Mouse (Mus musculus): ENCODE results near the gene Ston2. TPM values are rescaled to one million over a fixed set of nuclear protein-coding genes. Genes with fewer than 3 reads are reported as not detected.
"Not testable (repeated sequence)": the region's sequence is repeated elsewhere in the genome, so short reads cannot be mapped to it uniquely, and the experiment has no call there.

Ston2 gene
- polyA plus RNA-seq, 1 experiment from 2014 or later: 6.7 TPM

GRCm38 (mm10) chr12:91799821-91800335 is 11.7 kb upstream of the Ston2 start:
- no peaks in the 10 kb centered on the region for H3K27me3 ChIP-seq (ENCODE audit: control insufficient read depth, insufficient read depth, low read length)
- no peak overlapping the region for H3K4me2 ChIP-seq
- H3K27ac ChIP-seq (ENCODE audit: low read depth, low read length): no peak overlapping the region
- H3K4me3 ChIP-seq (ENCODE audit: low read depth, low read length): no peak overlapping the region
- H3K9ac ChIP-seq (ENCODE audit: low read depth, low read length): no peak overlapping the region
- WGBS (ENCODE audit: insufficient replicate concordance): 63% methylated on average over 12 of the region's 12 CpGs
- H3K36me3 ChIP-seq (ENCODE audit: control insufficient read depth, insufficient read depth, low read length): no peaks in the 10 kb centered on the region
- no peaks in the 10 kb centered on the region for H3K9me3 ChIP-seq (replicated peaks; ENCODE audit: control insufficient read depth, low read length)
- ATAC-seq (replicated peaks; ENCODE audit: insufficient number of reproducible peaks, low FRiP score, low TSS enrichment): no peak
- no peaks in the 10 kb centered on the region for H3K4me1 ChIP-seq (ENCODE audit: control insufficient read depth, insufficient read depth, low read length)

DNA sequence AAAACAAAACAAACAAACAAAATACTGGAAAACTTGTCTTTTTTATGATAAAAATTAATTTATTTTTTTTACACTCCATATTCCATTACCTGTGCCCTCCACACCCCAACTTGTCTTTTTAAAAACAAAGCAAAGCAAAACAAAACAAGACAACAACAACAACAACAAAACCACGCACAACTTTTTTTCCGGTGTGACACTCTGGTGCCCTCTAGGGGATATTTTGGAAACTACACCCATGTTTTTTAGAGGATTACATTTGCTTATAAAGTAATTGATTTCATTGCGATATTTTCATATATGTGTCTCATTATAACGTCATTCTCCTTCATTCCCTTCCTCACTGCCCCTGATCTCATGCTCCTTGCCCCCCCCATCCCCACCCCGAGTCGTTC is 11.2 kb upstream of the Ston2 start:
- H3K36me3 ChIP-seq (ENCODE audit: control insufficient read depth, insufficient read depth, low read length): no peaks in the 10 kb centered on the region
- H3K27ac ChIP-seq (ENCODE audit: low read depth, low read length): no peak overlapping the region
- 19% methylated on average over 6 of the region's 6 CpGs for WGBS (ENCODE audit: insufficient replicate concordance)
- H3K4me3 ChIP-seq (ENCODE audit: low read depth, low read length): no peak overlapping the region
- H3K27me3 ChIP-seq (ENCODE audit: control insufficient read depth, insufficient read depth, low read length): no peaks in the 10 kb centered on the region
- H3K9me3 ChIP-seq (replicated peaks; ENCODE audit: control insufficient read depth, low read length): no peaks in the 10 kb centered on the region
- H3K4me2 ChIP-seq: no peak overlapping the region
- ATAC-seq (replicated peaks; ENCODE audit: insufficient number of reproducible peaks, low FRiP score, low TSS enrichment): no peak
- H3K4me1 ChIP-seq (ENCODE audit: control insufficient read depth, insufficient read depth, low read length): no peaks in the 10 kb centered on the region
- no peak overlapping the region for H3K9ac ChIP-seq (ENCODE audit: low read depth, low read length)

DNA sequence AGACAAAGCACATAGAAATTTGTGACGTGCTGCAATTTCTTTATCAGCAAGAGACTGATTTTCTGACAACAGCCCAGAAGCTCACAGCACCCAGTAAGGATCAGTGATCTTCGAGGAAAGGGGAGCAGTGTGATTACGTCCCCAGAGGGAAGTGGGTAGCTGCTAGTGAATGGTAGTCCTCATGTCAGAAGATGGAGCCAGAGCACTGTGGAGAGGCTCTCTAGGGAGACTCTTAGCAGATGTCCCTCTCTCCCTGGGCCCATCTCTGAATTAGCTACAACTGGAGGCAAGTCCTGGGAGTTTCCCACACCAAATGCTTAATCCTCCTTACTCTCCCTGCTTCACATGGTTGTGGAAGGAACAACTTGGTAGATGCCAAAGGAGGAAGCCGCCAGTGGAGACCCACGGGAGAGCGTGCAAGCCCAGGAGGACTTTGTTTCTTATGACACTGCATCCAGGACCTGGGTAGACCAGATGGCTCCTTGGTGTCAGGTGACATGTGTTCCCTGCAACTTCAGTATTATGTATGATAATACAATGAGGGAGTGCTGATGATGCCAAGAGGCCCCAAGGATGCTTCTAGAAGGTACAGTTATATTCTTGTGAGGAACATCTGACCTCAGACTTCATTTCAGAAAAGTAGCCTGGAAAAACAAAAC is 10.7 kb upstream of the Ston2 start:
- Histone ChIP-seq H3K9ac (ENCODE audit: low read depth, low read length) (no peak overlapping the region), H3K4me1 (ENCODE audit: control insufficient read depth, insufficient read depth, low read length) (no peaks in the 10 kb centered on the region), H3K4me2 (no peak overlapping the region), H3K27me3 (ENCODE audit: control insufficient read depth, insufficient read depth, low read length) (no peaks in the 10 kb centered on the region), H3K27ac (ENCODE audit: low read depth, low read length) (no peak overlapping the region), H3K36me3 (ENCODE audit: control insufficient read depth, insufficient read depth, low read length) (no peaks in the 10 kb centered on the region), H3K9me3 (replicated peaks; ENCODE audit: control insufficient read depth, low read length) (no peaks in the 10 kb centered on the region), H3K4me3 (ENCODE audit: low read depth, low read length) (no peak overlapping the region)
- 69% methylated on average over 6 of the region's 6 CpGs for WGBS (ENCODE audit: insufficient replicate concordance)
- no peak for ATAC-seq (replicated peaks; ENCODE audit: insufficient number of reproducible peaks, low FRiP score, low TSS enrichment)

GRCm38 (mm10) chr12:91796774-91797173 is 8.6 kb upstream of the Ston2 start:
- H3K27ac ChIP-seq (ENCODE audit: low read depth, low read length): no peak overlapping the region
- no peak for ATAC-seq (replicated peaks; ENCODE audit: insufficient number of reproducible peaks, low FRiP score, low TSS enrichment)
- no peaks in the 10 kb centered on the region for H3K9me3 ChIP-seq (replicated peaks; ENCODE audit: control insufficient read depth, low read length)
- no peaks in the 10 kb centered on the region for H3K27me3 ChIP-seq (ENCODE audit: control insufficient read depth, insufficient read depth, low read length)
- no peak overlapping the region for H3K4me2 ChIP-seq
- no peaks in the 10 kb centered on the region for H3K36me3 ChIP-seq (ENCODE audit: control insufficient read depth, insufficient read depth, low read length)
- WGBS (ENCODE audit: insufficient replicate concordance): 80% methylated on average over 4 of the region's 4 CpGs
- H3K9ac ChIP-seq (ENCODE audit: low read depth, low read length): no peak overlapping the region
- no peaks in the 10 kb centered on the region; the same call in 1 of the 2 replicates for H3K4me1 ChIP-seq (ENCODE audit: control insufficient read depth, insufficient read depth, low read length)
- H3K4me3 ChIP-seq (ENCODE audit: low read depth, low read length): no peak overlapping the region

DNA sequence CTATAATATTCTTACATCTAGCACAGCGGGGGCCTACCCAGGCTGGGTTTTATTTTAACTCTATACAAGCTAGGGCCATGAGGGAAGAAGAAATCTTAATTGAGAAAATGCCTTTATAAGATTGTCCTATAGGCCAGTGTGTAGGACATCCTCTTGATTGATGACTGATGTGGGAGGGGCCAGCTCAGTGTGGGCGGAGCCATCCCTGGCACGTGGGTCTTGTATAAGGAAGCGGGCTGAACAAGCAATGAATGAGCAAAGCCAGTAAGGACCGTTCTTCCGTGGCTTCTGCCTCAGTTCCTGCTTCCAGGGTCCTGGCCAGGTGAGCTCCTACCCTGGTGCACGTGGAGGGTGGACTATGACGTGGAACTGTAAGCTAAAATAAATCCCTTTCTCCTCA is 5.1 kb upstream of the Ston2 start:
- 72% methylated on average over 8 of the region's 8 CpGs for WGBS (ENCODE audit: insufficient replicate concordance)
- Histone ChIP-seq H3K4me1 (ENCODE audit: control insufficient read depth, insufficient read depth, low read length) (no peaks in the 10 kb centered on the region; the same call in 1 of the 2 replicates), H3K4me3 (ENCODE audit: low read depth, low read length) (no peak overlapping the region), H3K9me3 (replicated peaks; ENCODE audit: control insufficient read depth, low read length) (no peaks in the 10 kb centered on the region), H3K36me3 (ENCODE audit: control insufficient read depth, insufficient read depth, low read length) (no peaks in the 10 kb centered on the region), H3K4me2 (no peak overlapping the region), H3K9ac (ENCODE audit: low read depth, low read length) (no peak overlapping the region), H3K27me3 (ENCODE audit: control insufficient read depth, insufficient read depth, low read length) (no peaks in the 10 kb centered on the region), H3K27ac (ENCODE audit: low read depth, low read length) (no peak overlapping the region)
- ATAC-seq (replicated peaks; ENCODE audit: insufficient number of reproducible peaks, low FRiP score, low TSS enrichment): no peak

GRCm38 (mm10) chr12:91791822-91792221 is 3.6 kb upstream of the Ston2 start:
- no peak overlapping the region for H3K4me3 ChIP-seq (ENCODE audit: low read depth, low read length)
- no peak overlapping the region for H3K4me2 ChIP-seq
- no peaks in the 10 kb centered on the region for H3K36me3 ChIP-seq (ENCODE audit: control insufficient read depth, insufficient read depth, low read length)
- H3K27me3 ChIP-seq (ENCODE audit: control insufficient read depth, insufficient read depth, low read length): no peaks in the 10 kb centered on the region
- no peak overlapping the region for H3K27ac ChIP-seq (ENCODE audit: low read depth, low read length)
- 47% methylated on average over 4 of the region's 4 CpGs for WGBS (ENCODE audit: insufficient replicate concordance)
- H3K9ac ChIP-seq (ENCODE audit: low read depth, low read length): no peak overlapping the region
- no peak for ATAC-seq (replicated peaks; ENCODE audit: insufficient number of reproducible peaks, low FRiP score, low TSS enrichment)
- no peaks in the 10 kb centered on the region; the same call in 1 of the 2 replicates for H3K4me1 ChIP-seq (ENCODE audit: control insufficient read depth, insufficient read depth, low read length)
- H3K9me3 ChIP-seq (replicated peaks; ENCODE audit: control insufficient read depth, low read length): no peaks in the 10 kb centered on the region

GRCm38 (mm10) chr12:91789801-91790200 is 1.6 kb upstream of the Ston2 start:
- 55% methylated on average over 6 of the region's 6 CpGs for WGBS (ENCODE audit: insufficient replicate concordance)
- ATAC-seq (replicated peaks; ENCODE audit: insufficient number of reproducible peaks, low FRiP score, low TSS enrichment): no peak
- no peaks in the 10 kb centered on the region for H3K36me3 ChIP-seq (ENCODE audit: control insufficient read depth, insufficient read depth, low read length)
- no peaks in the 10 kb centered on the region for H3K9me3 ChIP-seq (replicated peaks; ENCODE audit: control insufficient read depth, low read length)
- no peak overlapping the region for H3K27ac ChIP-seq (ENCODE audit: low read depth, low read length)
- no peaks in the 10 kb centered on the region for H3K27me3 ChIP-seq (ENCODE audit: control insufficient read depth, insufficient read depth, low read length)
- H3K4me3 ChIP-seq (ENCODE audit: low read depth, low read length): no peak overlapping the region
- H3K4me2 ChIP-seq: no peak overlapping the region
- H3K4me1 ChIP-seq (ENCODE audit: control insufficient read depth, insufficient read depth, low read length): no peaks in the 10 kb centered on the region; the same call in 1 of the 2 replicates
- H3K9ac ChIP-seq (ENCODE audit: low read depth, low read length): no peak overlapping the region

DNA sequence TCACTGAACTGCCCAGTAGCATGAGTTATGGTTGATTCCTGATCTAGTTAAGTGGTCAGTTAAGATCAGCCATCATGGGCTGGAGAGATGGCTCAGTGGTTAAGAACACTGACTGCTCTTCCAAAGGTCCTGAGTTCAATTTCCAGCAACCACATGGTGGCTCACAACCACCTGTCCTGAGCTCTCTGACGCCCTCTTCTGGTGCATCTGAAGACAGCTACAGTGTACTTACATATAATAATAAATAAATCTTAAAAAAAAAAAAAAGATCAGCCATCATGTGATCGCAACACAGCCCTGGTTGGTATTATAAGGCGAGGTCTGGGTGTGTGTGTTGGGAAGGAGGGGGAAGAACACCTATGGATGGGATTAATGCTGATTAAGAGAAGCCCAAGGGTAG is 259 bp upstream of the Ston2 start:
- not testable (repeated sequence) for H3K4me1 ChIP-seq (ENCODE audit: control insufficient read depth, insufficient read depth, low read length); H3K36me3 ChIP-seq (ENCODE audit: control insufficient read depth, insufficient read depth, low read length); H3K9me3 ChIP-seq (replicated peaks; ENCODE audit: control insufficient read depth, low read length); H3K4me2 ChIP-seq; ATAC-seq (replicated peaks; ENCODE audit: insufficient number of reproducible peaks, low FRiP score, low TSS enrichment); H3K4me3 ChIP-seq (ENCODE audit: low read depth, low read length); H3K27ac ChIP-seq (ENCODE audit: low read depth, low read length); H3K27me3 ChIP-seq (ENCODE audit: control insufficient read depth, insufficient read depth, low read length); H3K9ac ChIP-seq (ENCODE audit: low read depth, low read length)
- 63% methylated on average over 3 of the region's 3 CpGs for WGBS (ENCODE audit: insufficient replicate concordance)

DNA sequence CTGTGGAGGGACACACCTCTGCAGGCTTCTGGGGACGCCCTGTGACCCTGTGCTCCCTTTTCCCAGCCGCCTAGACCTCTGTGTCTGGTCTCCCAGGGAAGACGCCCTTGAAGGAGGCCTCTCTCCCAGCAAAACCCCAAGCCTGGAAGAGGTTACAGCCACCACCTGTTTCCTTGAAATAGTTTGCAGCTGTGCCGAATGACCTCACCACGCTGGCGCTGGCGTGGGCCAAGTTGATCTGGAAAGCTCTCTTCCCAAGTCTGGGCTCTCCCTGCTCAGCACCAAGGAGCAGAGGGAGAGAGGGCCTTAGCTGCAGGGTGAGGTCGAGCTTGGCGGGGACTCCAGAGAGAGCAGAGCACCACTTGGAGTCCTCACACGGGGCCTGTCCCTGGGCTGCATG is 1.8 kb downstream of the Ston2 start:
- Histone ChIP-seq H3K4me2 (no peak overlapping the region), H3K9me3 (replicated peaks; ENCODE audit: control insufficient read depth, low read length) (no peaks in the 10 kb centered on the region), H3K4me1 (ENCODE audit: control insufficient read depth, insufficient read depth, low read length) (no peaks in the 10 kb centered on the region), H3K36me3 (ENCODE audit: control insufficient read depth, insufficient read depth, low read length) (no peaks in the 10 kb centered on the region), H3K4me3 (ENCODE audit: low read depth, low read length) (no peak overlapping the region), H3K27me3 (ENCODE audit: control insufficient read depth, insufficient read depth, low read length) (no peaks in the 10 kb centered on the region), H3K27ac (ENCODE audit: low read depth, low read length) (no peak overlapping the region), H3K9ac (ENCODE audit: low read depth, low read length) (no peak overlapping the region)
- WGBS (ENCODE audit: insufficient replicate concordance): 44% methylated on average over 10 of the region's 10 CpGs
- no peak; the same call in 1 of the 2 replicates for ATAC-seq (replicated peaks; ENCODE audit: insufficient number of reproducible peaks, low FRiP score, low TSS enrichment)

Measured in heart, embryonic 11.5 days (tissue).